Mouse (Mus musculus) hindbrain, embryonic 16.5 days (tissue): ENCODE results near the gene Tmem214. TPM values are rescaled to one million over a fixed set of nuclear protein-coding genes. Genes with fewer than 3 reads are reported as not detected.
"Not testable (repeated sequence)": the region's sequence is repeated elsewhere in the genome, so short reads cannot be mapped to it uniquely, and the experiment has no call there.

Experiments used
- ATAC-seq: fragments of 200-750 bp; cut with Nextera tagmentation; 2 replicates; pipeline ENCODE4 v1.8.0; 2017; ENCODE audit warnings: moderate TSS enrichment, moderate library complexity
- H3K27ac ChIP-seq: fragments of 300-500 bp; sonication (generic); 2 replicates; pipeline ENCODE4 v1.5.1; 2014; ENCODE audit warnings: low read depth, mild to moderate bottlenecking, control low read depth, low read length, moderate library complexity
- H3K27me3 ChIP-seq: fragments of 300-500 bp; sonication (generic); replicated peaks from 2 replicates; pipeline ENCODE4 v1.6.1; 2014; ENCODE audit warnings: low read length; ENCODE audit not compliant: control insufficient read depth, insufficient read depth
- H3K36me3 ChIP-seq: fragments of 300-500 bp; sonication (generic); 2 replicates; pipeline ENCODE4 v1.6.1; 2014; ENCODE audit warnings: mild to moderate bottlenecking, low read length, moderate library complexity, mixed read lengths; ENCODE audit not compliant: control insufficient read depth, insufficient read depth
- H3K4me1 ChIP-seq: fragments of 300-500 bp; sonication (generic); 2 replicates; pipeline ENCODE4 v1.6.1; 2014; ENCODE audit warnings: low read depth, low read length; ENCODE audit not compliant: control insufficient read depth, insufficient read depth
- H3K4me2 ChIP-seq: fragments of 300-500 bp; sonication (generic); 2 replicates; pipeline ENCODE4 v1.6.1; 2014; ENCODE audit warnings: mild to moderate bottlenecking, low read length, control low read depth, moderate library complexity
- H3K4me3 ChIP-seq: fragments of 300-500 bp; sonication (generic); 2 replicates; pipeline ENCODE4 v1.5.1; 2014; ENCODE audit warnings: mild to moderate bottlenecking, low read length, control low read depth, moderate library complexity
- H3K9ac ChIP-seq: fragments of 300-500 bp; sonication (generic); 2 replicates; pipeline ENCODE4 v1.6.1; 2014; ENCODE audit warnings: low read depth, mild to moderate bottlenecking, control low read depth, low read length, moderate library complexity
- H3K9me3 ChIP-seq: fragments of 300-500 bp; sonication (generic); 2 replicates; pipeline ENCODE4 v1.6.1; 2014; ENCODE audit warnings: mild to moderate bottlenecking, low read length, moderate library complexity; ENCODE audit not compliant: control insufficient read depth
- WGBS: fragments of 180-500 bp; shearing (Covaris S2); extraction: QIAGEN DNeasy Blood & Tissue Kit; methylation state at CpG from one replicate; pipeline ENCODE4 v1.1.7; 2014; 5-methylcytosine and 5-hydroxymethylcytosine counted together
- polyA plus RNA-seq: library from polyadenylated mRNA; unstranded; fragments of >200 nt; fragmentation: Nextera tagmentation; extraction: Ambion mirVana; gene quantifications from 2 replicates; pipeline ENCODE4 v1.2.1, GENCODE M21; 2015

Tmem214 gene
- polyA plus RNA-seq, 1 experiment from 2014 or later: 67.0 TPM

DNA sequence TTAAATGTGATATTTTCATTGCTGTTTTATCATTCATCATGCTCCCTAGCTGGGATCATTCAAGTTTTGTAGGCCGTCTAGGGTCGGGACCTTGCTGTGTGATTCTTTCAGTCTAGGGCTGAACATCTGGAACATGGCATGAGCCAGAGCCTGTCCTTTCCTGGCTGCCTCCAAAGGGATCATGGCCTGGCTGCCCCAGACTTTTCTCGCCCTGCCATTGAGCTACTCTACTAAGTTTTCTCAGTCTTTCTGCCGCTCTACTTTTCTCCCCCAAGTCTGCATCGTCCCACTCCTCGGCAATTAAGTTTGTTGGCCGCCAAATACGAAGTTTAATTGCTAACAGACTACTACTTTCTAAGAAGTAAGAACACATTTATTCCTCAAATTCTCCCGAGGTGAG lies 1.2 kb downstream of the Tmem214 start:
- Histone ChIP-seq H3K4me3 (peak overlapping the region; percentile 84), H3K36me3 (peaks cover 36% of the 10 kb centered on the region), H3K4me1 (peaks cover 12% of the 10 kb centered on the region), H3K9ac (peak overlapping the region; percentile 94), H3K27me3 (no peaks in the 10 kb centered on the region), H3K27ac (peak overlapping the region; percentile 79; the same call in 1 of the 2 replicates), H3K4me2 (peak overlapping the region; percentile 69), H3K9me3 (no peaks in the 10 kb centered on the region)
- 0 out of 2 replicates have a peak, but pooled peaks have one; percentile 16 for ATAC-seq
- whole genome bisulfite sequencing: 21% methylated on average over 9 of the region's 9 CpGs

DNA sequence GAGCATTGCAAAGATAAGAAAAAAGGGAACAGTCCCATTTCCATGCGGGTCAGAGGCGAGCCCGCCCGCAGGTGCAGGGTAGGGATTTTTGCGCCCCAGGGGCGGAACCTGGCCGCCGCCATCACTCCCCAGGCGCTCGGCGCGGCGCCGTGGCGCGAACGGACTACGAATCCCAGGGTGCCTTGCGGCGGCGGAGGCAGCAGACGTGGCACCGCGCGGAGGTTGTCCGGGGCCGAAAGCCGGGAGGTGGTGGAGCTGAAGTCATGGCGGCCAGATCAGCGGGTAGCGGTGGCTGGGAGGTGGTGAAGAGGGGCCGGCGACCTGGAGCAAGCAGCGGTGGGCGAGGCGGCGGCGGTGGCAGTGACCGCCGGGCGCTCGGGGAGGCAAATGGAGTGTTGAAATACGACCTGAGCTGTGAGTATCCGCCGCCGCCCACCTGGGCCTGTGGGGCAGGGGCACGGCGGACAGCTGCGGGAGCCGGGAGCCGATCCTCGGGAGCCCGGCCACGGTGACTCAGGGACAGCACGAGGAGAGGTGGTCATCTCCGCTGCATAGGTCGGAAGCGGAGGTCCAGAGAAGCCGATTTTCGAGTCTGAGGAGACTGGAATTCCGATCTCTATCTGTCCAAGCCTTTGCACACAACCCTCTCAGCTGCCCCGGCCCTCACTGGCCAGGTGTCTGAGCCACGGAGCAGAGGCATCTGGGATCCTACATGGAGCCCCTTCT lies 1.8 kb downstream of the Tmem214 start:
- ATAC-seq: peak; percentile 94
- peaks cover 39% of the 10 kb centered on the region for H3K36me3 ChIP-seq
- H3K4me2 ChIP-seq: peak overlapping the region; percentile 69
- peak overlapping the region; percentile 94 for H3K9ac ChIP-seq
- peaks cover 12% of the 10 kb centered on the region for H3K4me1 ChIP-seq
- no peaks in the 10 kb centered on the region for H3K9me3 ChIP-seq
- peak overlapping the region; percentile 79 for H3K27ac ChIP-seq
- under 1% methylated on average over 48 of the region's 63 CpGs for WGBS
- H3K4me3 ChIP-seq: peak overlapping the region; percentile 84
- no peaks in the 10 kb centered on the region for H3K27me3 ChIP-seq

GRCm38 (mm10) chr5:30870131-30870406 lies 2.3 kb downstream of the Tmem214 start:
- Histone ChIP-seq H3K4me3 (peak overlapping the region; percentile 84), H3K36me3 (peaks cover 41% of the 10 kb centered on the region)

GRCm38 (mm10) chr5:30872574-30872973 lies 4.8 kb downstream of the Tmem214 start:
- no peak overlapping the region for H3K27ac ChIP-seq
- H3K4me2 ChIP-seq: no peak overlapping the region
- H3K4me1 ChIP-seq: peaks cover 12% of the 10 kb centered on the region
- H3K9me3 ChIP-seq: no peaks in the 10 kb centered on the region
- peaks cover 59% of the 10 kb centered on the region for H3K36me3 ChIP-seq
- no peak overlapping the region for H3K9ac ChIP-seq
- no peak for ATAC-seq
- WGBS: over 99% methylated on average over 9 of the region's 9 CpGs
- H3K27me3 ChIP-seq: no peaks in the 10 kb centered on the region
- H3K4me3 ChIP-seq: no peak overlapping the region

More at GRCm38 (mm10) chr5:30870131-30870406, 2.3 kb downstream of the Tmem214 start:
- Histone ChIP-seq H3K9ac (peak overlapping the region; percentile 94), H3K27ac (peak overlapping the region; percentile 79), H3K4me1 (peaks cover 12% of the 10 kb centered on the region), H3K27me3 (no peaks in the 10 kb centered on the region), H3K9me3 (no peaks in the 10 kb centered on the region), H3K4me2 (peak overlapping the region; percentile 69)
- 25% methylated on average over 2 of the region's 2 CpGs for WGBS
- no peak for ATAC-seq

GRCm38 (mm10) chr5:30874365-30874764 lies 6.6 kb downstream of the Tmem214 start:
- 92% methylated on average over 7 of the region's 7 CpGs for WGBS
- no peaks in the 10 kb centered on the region for H3K27me3 ChIP-seq
- peaks cover 62% of the 10 kb centered on the region for H3K36me3 ChIP-seq
- no peak overlapping the region for H3K27ac ChIP-seq
- no peaks in the 10 kb centered on the region for H3K9me3 ChIP-seq
- H3K4me3 ChIP-seq: no peak overlapping the region
- no peak overlapping the region for H3K4me2 ChIP-seq
- H3K9ac ChIP-seq: no peak overlapping the region
- peaks cover 8% of the 10 kb centered on the region for H3K4me1 ChIP-seq
- ATAC-seq: no peak

GRCm38 (mm10) chr5:30878616-30879015 lies 10.8 kb downstream of the Tmem214 start:
- Histone ChIP-seq H3K9ac (no peak overlapping the region), H3K9me3 (no peaks in the 10 kb centered on the region), H3K27me3 (no peaks in the 10 kb centered on the region), H3K4me3 (no peak overlapping the region), H3K27ac (no peak overlapping the region), H3K4me1 (no peaks in the 10 kb centered on the region), H3K36me3 (peaks cover 38% of the 10 kb centered on the region), H3K4me2 (no peak overlapping the region)
- ATAC-seq: no peak
- 62% methylated on average over 6 of the region's 6 CpGs for WGBS

DNA sequence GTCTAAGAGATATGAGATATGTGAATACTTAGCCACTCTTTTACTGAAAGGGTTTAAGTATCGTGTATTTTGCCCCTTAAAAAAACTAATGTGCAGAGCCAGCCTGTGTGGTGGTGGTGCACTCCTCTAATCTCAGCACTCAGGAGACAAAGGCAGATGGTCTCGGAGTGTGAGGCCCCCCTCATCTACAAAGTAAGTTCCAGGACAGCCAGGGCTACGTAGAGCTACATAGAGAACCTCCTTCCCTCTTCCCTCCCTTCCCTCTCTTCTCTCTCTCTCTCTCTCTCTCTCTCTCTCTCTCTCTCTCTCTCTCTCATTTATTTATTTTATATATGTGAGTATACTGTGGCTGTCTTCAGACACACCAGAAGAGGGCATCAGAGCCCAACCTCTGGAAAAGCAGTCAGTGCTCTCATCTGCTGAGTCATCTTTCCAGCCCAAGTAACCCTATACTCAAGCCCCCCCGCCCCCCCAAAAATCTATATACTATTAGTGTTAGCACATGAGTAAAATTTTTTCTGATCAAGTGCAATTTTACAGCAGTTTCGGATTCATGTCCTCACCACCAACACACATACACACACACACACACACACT lies 11.6 kb downstream of the Tmem214 start:
- Histone ChIP-seq H3K4me2 (no peak overlapping the region), H3K9me3 (no peaks in the 10 kb centered on the region), H3K27ac (no peak overlapping the region), H3K4me3 (no peak overlapping the region), H3K36me3 (peaks cover 30% of the 10 kb centered on the region), H3K27me3 (no peaks in the 10 kb centered on the region), H3K9ac (no peak overlapping the region), H3K4me1 (no peaks in the 10 kb centered on the region)
- WGBS: 76% methylated on average over 5 of the region's 5 CpGs
- no peak for ATAC-seq

- H3K9ac ChIP-seq, H3K36me3 ChIP-seq, H3K9me3 ChIP-seq, H3K4me1 ChIP-seq, ATAC-seq, H3K27me3 ChIP-seq, H3K4me3 ChIP-seq, H3K4me2 ChIP-seq, H3K27ac ChIP-seq: not testable (repeated sequence)
- 82% methylated on average over 4 of the region's 4 CpGs for WGBS
These were observed 14.0 kb downstream of the Tmem214 start for GRCm38 (mm10) chr5:30881839-30882238.

DNA sequence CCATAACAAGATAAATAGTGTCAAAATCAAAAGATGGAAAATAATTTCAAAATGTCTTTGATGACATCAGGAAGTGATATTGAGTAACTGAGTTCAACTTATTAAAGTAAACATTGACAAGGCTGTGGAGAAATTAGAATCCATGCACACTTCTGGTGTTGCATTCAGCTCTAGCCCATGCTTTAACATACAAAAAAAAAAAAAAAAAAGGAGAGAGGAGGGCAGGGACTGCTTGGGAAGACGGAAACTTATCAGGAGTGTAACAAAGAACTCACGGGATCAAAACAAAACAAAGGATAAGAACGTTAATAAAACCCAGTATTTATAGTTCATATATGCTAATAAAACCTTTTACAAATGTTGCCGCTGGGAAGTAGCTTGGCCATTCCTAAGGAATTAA lies 18.4 kb downstream of the Tmem214 start:
- Histone ChIP-seq H3K27me3 (no peaks in the 10 kb centered on the region), H3K9me3 (no peaks in the 10 kb centered on the region), H3K27ac (no peak overlapping the region), H3K4me3 (no peak overlapping the region), H3K4me2 (peak overlapping the region; percentile 66), H3K4me1 (peaks cover 16% of the 10 kb centered on the region), H3K9ac (no peak overlapping the region), H3K36me3 (peaks cover 3% of the 10 kb centered on the region; the same call in 1 of the 2 replicates)
- 49% methylated on average over 4 of the region's 4 CpGs for WGBS
- ATAC-seq: no peak
